Mouse (Mus musculus) layer of hippocampus, adult 11-12 months (tissue): ENCODE results near the gene Hmgxb4.
A peak's percentile ranks its signal among the peaks of the same experiment; 100 is the strongest.

Experiments
- DNase-seq: peaks from one replicate; pipeline ENCODE4 v3.0.0; 2022; ENCODE audit warnings: low spot score

The Hmgxb4 gene

GRCm38 (mm10) chr8:75071627-75072346 is 78.6 kb downstream of the Hmgxb4 start:
- peak; percentile 85 for DNase-seq

- no peak for DNase-seq
These were observed 81.7 kb downstream of the Hmgxb4 start for GRCm38 (mm10) chr8:75074876-75075275.

GRCm38 (mm10) chr8:75078215-75078614 is 85.1 kb downstream of the Hmgxb4 start:
- DNase-seq = no peak

- DNase-seq = no peak
These were observed 85.7 kb downstream of the Hmgxb4 start for GRCm38 (mm10) chr8:75078851-75079250.
